Mouse (Mus musculus): Measurements from ENCODE around the gene Tor1aip2.

Tor1aip2 gene

DNA sequence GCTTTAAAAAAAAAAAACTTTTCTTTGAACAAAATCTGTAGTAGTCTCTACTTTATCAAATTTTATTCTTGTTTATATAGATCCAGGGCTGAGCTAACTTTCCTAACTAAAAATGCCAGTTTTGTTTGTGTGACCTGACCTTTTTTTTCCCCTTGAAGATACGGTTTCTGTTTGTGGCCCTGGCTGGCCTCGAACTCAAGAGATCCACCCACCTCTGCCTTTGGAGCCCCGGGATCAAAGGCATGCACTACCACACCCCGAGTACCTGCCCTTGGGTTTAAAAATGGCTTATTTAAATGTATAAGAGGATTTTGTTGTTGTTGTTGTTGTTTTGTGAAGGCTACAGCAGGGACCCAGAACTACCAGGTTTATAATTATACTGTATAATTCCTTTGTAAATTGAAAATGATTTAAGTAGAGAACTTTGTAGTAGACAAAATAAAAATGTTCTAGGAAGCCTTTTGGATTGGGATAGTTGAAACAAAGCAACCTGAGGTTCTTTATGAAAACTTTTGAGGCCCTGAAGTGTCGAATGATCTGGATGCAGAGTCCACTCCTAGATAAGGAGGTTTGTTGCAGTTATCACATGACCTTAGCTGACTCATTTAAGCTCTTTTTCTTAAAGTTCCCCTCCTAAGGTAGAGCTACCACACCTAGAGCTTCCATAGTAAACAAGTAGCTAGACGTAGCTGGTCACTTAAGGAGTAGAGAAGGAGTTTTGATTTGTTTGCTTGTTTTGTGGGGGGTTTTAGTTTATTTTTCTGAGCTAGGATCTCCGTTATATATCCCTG is 6.4 kb downstream of the Tor1aip2 start:
- no peak for DNase-seq (ENCODE audit: low spot score)

DNA sequence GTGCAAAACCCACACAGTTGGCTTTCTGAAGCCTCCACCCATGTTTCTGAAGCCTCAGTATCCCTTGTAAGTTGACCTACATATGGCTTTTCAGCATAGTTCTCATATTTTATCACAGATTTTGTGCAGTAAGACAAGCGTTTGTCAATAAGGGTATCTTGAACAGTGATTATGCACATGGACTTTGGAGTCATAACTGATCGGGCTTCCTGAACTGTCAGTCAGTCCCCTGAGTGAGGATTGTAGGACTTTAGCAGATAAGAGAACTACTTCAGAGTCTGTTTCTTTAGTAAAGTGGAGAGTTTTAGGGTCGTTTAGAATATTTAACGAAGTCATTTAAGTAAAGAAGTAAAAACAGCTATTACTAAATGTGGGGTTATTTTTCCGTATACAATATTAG is 7.3 kb downstream of the Tor1aip2 start:
- DNase-seq (ENCODE audit: low spot score) = no peak

DNA sequence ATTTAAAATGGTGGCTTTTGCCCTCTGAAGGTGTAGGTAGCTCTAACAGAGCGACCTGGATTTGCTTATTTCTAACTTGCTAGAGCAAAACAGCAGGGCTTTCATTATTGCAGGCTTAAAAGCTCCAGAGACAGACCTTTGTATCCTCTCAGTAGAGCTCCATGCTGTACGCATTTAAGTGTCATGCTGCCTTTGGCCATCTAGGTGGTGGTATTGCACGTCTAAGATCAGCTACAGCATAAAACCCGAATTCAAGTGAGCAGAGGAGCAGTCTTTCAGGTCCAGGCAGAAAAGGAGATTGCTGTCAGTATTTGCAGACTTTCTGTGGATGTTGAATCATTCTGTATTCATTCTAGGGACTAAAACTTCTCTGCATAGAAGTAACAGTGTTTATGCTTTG is 7.8 kb downstream of the Tor1aip2 start:
- DNase-seq (ENCODE audit: low spot score) = no peak

DNA sequence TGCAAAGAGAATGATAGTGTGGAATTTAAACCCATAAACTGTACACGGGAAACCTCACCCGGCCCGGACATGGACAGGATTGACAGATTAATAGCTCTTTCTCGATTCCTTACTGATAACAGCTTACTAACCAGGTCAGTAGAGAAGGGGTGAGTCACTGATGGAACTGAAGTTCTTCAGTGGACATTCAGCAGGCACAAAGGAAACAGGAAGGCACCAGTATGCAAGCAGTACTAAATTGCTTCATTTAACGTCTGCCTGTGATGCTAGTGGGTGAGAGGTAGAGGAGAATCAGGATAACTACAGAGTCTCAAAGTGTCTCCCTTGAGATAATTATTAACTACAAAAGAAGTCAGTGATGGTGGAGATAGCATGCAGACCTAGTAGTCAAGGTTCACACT is 9.0 kb downstream of the Tor1aip2 start:
- no peak for DNase-seq (ENCODE audit: low spot score)

DNA sequence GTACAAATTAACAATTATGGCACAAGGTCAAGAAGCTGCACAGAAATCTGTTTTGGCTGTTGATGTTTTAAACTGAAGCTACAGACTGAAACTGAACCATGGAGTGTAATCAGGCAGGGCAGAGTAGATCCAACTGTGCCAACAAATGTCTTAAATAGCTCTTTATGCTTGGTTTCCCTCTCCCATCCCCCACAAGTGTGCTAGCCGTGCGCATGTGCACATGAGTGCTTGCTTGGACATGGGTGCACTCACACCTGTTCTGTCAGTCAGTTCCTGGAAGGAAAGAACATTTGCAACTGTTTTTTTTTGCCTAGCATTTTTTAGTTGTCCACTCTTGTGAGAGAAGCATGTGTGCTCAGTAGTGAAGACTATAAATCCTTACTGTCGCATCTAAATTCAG is 11.5 kb downstream of the Tor1aip2 start:
- DNase-seq (ENCODE audit: low spot score) = no peak

DNA sequence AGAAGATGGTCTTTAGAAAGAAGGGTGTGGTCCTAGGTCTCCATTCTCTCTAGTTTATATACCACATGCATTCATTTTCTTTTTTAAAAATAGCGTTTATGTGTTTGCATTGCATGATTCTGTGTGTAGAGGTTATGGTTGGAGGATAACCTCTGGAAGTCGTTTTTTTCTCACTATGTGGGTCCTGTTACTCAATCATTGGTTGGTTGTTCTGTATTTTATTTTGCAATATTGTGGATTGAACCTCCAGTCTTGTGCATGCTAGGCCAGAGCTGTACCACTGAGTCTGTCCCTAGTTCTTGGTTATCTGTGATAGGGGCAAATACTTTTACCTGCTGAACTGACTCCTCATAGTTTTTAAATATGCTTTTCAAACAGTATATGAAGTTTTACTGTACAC is 23.0 kb downstream of the Tor1aip2 start:
- DNase-seq (ENCODE audit: low spot score) = no peak

DNA sequence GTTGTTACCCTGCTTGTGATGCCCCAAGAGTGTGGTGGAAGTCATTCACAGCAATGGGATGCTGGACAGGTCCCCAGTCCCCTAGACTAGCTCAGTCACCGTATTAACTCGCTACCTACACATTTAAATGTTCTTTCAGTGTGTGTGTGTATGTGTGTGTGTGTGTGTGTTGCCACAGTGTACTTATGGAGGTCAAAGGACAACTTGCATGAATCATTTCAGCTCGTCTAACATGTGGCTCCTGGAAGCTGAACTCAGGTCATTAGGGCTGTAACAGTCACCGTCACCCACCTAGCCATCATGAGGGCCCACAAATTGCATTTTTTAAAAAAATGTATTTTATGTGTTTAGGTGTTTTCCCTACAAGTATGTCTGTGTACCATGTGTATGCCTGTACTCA is 27.0 kb downstream of the Tor1aip2 start:
- no peak for DNase-seq (ENCODE audit: low spot score)

DNA sequence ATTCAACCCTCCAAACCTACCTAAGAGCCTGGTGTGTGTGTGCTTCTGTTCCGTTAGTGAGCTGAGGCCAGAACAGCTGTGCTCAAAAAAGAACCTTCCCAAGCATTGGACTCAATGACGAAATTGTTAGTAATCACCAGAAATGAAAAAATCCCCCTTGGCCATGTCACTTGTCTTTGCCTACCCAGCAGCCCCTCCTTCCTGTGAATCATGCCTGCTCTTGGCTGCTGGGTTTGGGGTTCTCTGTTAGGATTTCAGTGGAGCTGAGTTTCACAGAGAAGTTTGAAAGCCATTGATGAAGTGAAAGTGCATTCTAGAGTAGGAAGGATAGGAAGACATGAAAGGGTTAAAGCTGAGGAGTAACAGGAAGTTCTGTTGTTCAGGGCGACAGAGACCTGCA is 30.9 kb downstream of the Tor1aip2 start:
- no peak for DNase-seq (ENCODE audit: low spot score)

DNA sequence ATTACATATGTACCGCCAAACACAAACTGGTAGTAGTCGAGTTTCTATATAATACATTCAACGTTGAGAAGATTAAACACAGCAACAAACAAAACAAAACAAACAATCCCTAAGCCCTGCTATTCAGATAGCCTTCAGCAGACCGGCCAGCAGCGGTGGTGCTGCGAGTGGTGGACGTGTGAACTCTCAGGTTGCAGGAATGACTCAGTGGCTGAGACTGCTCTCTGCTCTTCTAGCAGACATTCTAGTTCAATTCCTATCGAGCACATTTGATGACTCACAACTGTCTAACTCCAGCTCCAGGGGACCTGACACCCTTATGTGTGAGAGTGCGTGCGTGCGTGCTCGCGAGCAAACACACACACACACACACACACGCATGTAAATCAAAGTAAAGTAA is 34.9 kb downstream of the Tor1aip2 start:
- no peak for DNase-seq (ENCODE audit: low spot score)

DNA sequence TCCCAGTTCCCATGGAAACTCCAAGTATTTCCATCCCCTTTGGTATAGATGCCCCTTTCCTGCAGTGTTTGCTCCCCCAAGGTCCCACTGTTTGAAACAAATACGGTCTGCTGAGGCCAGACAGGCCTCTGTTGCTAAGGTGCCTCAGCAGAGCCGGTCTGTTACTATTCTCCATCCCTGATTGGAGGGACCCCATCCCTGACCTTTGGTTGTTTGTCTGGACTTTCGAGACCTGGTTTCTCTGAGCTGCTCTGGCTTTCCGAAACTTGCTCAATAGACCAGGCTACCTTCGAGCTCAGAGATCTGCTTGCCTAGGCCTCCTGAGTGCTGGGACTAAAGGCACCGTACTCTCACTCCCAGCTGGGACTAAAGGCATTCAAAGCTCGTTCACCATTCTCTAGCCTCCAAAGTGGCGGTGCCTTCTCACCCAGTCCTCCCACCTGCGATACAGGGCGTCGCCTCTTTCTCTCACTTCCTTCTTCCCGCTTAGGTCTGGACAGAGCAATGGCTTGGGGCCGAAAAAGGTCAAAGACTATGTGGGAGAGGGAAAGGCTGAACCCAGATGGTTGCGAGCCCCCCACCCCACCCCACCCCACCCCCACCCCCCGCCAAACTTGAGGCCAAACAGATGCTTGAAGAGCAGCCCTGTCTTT is 38.1 kb downstream of the Tor1aip2 start:
- no peak for DNase-seq (ENCODE audit: low spot score)

DNA sequence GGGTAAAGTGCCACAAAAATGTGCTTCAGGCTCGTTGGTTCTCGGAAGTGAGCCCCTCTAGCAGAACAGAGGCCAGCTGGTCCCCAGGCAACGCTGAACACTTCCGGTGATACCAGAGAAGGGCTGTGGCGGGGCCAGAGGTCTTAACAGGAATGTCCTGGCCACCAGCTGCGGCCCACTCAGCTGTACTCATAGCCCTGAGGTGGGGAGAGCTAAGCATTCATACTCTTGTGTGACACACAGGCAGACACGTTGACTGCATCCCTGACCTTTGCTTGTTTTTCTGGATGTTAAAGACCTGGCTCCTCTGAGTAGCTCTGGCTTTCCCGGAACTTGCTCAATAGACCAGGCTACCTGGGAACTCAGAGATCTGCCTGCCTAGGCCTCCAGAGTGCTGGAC is 39.4 kb downstream of the Tor1aip2 start:
- no peak for DNase-seq (ENCODE audit: low spot score)

DNA sequence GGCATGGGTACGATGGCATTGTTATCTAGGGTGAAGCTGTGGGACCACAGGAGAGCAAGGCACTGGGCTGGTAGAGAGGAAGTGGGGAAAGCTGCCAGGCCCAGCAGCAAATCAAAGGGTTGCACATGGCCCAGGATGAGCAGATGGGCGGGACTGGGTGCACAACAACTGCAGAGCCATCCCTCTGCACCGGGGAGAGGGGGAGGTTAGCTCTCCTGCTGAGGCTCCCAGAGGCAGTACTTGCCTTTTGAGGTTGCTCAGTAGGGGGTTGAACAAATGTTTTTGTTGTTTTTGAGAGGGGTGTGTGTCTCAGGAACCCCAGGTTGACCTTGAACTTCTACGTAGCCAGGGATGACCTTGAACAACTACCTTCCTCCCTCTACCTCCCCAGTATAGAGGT is 41.3 kb downstream of the Tor1aip2 start:
- DNase-seq (ENCODE audit: low spot score) = no peak

DNA sequence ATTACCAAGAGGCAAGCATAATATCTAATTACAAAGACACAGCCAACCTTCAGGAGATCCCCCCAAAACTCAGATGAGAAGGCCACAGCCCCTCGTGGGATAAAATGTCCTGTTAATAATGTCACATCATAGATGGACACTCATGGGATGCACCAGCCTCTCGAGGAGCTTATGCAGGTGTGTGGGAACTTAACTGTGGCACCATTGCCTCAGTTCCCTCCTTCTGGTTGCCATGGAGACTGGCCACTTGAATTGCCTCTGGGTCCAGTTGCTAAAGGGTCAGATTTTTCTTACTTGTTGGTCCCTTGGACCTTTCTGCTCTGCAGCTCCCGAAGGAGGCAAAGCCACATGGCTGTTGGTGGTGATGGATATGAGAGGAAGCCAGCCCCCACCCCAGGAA is 42.5 kb downstream of the Tor1aip2 start:
- DNase-seq (ENCODE audit: low spot score) = no peak

DNA sequence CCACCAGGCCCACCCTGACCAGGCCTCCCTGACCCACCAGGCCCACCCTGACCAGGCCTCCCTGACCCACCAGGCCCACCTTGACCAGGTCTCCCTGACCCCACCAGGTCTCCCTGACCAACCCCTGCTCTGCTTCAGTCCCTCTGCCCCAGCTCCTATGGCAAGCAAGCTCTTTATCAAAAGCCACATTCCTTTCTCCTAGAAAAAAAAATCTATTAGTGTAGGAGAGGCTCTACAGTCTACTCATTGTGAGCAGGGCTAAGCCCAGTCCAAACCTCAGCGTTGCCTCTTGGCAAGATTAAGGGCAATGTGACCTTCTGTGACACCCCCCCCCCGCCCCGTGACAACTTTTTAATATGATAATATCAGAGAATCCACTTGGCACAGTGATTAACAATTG is 49.4 kb downstream of the Tor1aip2 start:
- no peak for DNase-seq (ENCODE audit: low spot score)

DNA sequence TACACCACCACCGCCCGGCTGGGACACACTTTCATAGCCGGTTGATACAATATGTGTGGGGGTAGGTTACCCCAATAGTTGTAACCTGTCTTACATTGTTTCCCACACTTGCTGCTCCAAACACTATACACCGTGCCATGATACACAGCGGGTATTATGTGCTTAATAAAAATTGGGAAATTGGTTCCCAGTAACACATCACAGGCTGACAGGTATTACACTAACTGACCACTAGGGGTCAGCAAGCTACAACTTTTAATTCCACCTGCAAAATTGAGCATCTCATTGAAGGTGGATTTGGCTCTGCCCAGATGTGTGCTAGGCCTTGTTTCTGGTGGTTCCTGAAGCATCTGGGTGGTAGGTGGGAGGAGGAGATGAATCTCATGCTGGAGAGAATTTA is 50.6 kb downstream of the Tor1aip2 start:
- DNase-seq (ENCODE audit: low spot score) = peak; percentile 18

DNA sequence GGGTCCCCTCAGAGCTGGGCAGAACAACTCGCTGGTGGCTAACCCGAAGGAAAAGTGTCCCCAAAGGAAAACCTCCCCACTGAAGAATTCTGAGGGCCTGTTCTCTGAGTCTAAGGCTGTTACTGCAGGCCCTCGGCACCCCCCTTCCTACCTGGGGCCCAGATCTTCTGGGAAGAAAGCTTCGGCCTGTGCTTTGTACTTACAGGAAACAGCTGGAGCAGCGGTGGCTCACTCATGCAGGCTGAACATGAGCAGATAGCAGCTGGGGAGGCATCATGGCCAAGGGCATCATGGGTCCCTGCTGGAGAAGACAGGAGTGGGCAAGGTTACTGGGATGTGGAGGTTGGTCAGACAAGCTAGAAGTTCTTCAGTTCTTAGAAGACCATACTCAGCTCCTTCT is 52.4 kb downstream of the Tor1aip2 start:
- no peak for DNase-seq (ENCODE audit: low spot score)

DNA sequence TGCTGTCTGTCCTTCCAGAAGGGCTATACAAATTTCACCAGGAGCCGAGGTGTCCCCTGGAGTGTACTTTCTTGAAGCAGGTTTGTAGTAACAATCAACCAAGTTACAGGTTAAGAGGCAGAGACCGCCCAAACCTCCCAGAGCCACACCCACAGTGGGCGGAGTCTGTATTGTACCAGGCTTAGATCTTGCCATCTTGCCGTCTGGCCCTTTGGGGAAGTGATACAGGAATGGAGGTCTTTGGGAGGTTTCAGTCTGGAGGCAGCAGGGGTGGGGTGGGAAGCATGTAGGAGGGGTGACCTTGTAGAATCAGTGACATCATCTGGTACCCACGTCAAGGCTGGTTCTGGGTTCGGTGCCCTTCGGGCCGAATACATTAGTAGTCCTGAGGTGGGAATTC is 54.4 kb downstream of the Tor1aip2 start:
- DNase-seq (ENCODE audit: low spot score) = no peak

DNA sequence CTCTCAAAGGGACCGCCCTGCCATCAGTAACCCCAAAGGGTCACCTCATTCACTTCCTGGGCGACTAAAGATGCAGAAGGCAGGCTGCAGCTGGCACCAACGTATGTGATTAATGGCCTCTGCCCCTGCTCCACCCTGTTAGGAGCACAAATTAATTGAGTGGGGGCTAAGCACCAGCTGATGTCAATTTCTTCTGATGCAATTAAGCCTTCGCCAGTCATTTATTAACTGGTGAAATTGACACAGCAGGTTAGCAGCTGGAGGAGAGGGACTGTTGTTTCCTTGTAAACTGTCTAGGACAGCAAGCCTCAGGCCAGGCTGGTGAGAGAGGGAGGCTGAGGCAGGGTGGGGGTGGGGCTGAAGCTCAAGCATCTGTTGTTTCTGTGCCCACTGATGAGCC is 54.8 kb downstream of the Tor1aip2 start:
- DNase-seq (ENCODE audit: low spot score) = no peak

DNA sequence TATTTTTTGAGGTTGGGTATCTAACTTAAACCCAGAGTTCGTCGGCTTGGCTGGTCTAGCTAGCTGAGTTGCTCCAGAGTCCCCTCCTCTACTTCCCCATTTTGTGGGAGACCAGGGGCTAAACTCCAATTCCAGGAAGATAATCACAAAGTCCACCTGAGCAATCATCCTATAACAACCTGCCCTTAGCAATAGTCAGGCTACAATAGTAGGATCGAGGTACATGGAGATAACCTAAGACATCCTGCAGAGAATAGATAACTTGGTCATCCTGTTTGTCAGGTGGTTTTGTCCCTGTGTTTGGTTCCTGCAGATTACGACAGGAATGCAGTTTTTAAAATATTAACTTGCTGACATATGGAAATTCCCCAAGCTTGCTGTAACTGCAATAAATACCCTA is 56.6 kb downstream of the Tor1aip2 start:
- DNase-seq (ENCODE audit: low spot score) = no peak

DNA sequence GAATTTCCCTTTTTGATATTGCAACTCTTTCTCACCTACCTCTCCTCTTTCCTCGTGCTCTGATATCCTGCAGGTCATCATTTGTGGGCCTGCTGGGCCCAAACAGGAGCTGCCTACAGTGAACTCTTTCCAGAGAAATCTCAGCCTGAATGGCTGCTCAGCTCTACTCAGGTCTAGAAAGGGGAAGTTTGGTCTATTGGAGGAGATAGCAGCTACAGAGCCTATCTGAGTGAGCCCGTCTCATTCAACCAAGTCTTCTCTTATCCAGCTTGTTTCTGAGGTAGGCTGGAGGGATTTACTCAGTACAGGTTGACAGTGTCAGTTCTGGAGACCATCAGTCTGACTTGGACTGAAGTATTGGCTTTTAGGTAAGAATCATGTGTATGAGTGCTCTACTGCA is 68.6 kb downstream of the Tor1aip2 start:
- DNase-seq (ENCODE audit: low spot score) = no peak

DNA sequence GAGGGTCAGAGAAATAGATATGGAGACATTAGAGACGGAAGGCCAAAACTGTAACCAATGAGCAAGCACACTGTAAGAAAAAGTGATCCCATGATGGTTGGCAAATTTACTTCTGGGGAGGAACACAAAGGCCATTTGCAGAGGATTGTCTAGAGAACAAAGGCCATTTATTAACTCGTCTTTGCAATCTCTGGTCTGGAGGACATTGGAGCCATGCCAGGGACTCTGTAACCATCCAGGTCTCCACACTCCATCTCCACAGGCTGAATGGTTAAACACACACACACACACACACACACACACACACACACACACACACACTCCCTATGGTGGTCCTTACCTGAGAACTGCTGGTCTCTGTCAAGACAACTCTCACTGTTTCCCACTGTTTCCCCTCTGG is 70.2 kb downstream of the Tor1aip2 start:
- no peak for DNase-seq (ENCODE audit: low spot score)

DNA sequence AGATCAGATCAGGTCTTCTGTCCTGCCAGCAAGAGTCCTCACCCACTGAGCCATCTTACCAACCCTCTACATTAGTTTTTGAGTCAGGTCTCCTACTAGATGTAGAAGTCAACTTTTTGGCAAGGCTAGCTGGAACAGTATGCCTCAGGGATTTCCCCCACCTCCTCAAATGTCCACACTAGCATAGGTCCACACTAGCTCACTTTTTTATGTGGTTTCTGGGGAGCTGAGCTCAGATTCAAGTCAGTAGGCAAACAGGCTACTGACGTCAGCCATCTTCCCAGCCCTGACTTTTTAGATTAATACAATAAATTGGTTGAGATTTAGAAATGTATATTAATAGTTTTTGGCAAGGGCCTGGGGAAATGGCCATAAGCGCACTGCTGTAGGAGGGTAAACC is 72.2 kb downstream of the Tor1aip2 start:
- DNase-seq (ENCODE audit: low spot score) = no peak

DNA sequence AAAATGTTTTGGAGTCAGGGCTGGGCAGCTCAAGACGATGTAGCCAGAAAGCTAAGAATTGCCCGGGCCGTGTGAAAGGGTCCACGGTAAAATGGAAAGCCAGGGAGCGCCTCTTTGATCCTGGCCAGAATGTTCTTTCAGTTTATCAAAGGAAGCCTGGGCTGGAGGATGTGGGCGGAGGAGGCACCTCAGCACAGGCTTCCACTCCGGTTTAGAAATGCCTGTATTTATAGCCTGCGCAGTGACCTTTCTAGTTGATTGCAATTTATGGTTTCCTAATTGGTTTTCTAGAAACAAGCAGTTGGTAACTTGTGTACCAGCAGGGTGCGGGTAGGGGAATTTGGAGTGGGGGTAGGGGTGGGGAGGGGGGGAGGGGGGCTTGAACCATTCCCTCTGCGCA is 73.2 kb downstream of the Tor1aip2 start:
- DNase-seq (ENCODE audit: low spot score) = no peak

DNA sequence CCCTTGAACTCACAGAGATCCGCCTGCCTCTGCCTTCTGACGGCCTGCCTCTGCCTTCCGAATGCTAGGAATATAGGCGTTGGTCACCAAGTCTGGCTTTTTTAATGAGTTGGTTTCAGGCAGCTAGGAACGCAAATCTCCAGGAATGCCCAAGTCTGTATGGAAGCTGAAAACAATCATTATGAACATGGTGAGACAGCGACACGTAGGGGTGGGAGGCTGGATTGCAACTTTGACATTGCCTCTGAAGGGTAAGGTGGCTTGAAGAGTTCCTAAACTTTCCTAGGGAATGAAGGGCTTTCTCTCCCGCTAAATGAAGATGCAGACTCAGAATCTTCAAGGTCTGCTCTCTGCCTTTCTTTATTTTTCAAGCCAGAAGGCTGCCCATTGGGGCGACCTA is 75.9 kb downstream of the Tor1aip2 start:
- DNase-seq (ENCODE audit: low spot score) = no peak
